Mouse (Mus musculus) liver, postnatal 0 days (tissue): ENCODE data around the gene Sh2d4b. TPM values are rescaled to one million over a fixed set of nuclear protein-coding genes. Genes with fewer than 3 reads are reported as not detected.

Source experiments
- ATAC-seq: fragments of 200-750 bp; cut with Nextera tagmentation; 2 replicates; pipeline ENCODE4 v1.8.0; 2017; ENCODE audit warnings: mild to moderate bottlenecking, moderate library complexity
- DNase-seq: peaks from one replicate; pipeline ENCODE4 v3.0.0-alpha.2; 2016
- H3K27ac ChIP-seq: fragments of 300-500 bp; sonication (generic); 2 replicates; pipeline ENCODE4 v1.5.1; 2014; ENCODE audit warnings: antibody characterized with exemption, moderate library complexity, mild to moderate bottlenecking, low read depth
- H3K27me3 ChIP-seq: fragments of 300-500 bp; sonication (generic); 2 replicates; pipeline ENCODE4 v1.6.1; 2014; ENCODE audit warnings: low read length, control low read depth, mixed read lengths; ENCODE audit not compliant: insufficient read depth
- H3K36me3 ChIP-seq: fragments of 300-500 bp; sonication (generic); replicated peaks from 2 replicates; pipeline ENCODE4 v1.6.1; 2014; ENCODE audit warnings: mild to moderate bottlenecking, control low read depth, low read length, moderate library complexity, mixed read lengths; ENCODE audit not compliant: insufficient read depth
- H3K4me1 ChIP-seq: fragments of 300-500 bp; sonication (generic); 2 replicates; pipeline ENCODE4 v1.6.1; 2014; ENCODE audit warnings: antibody characterized with exemption, mild to moderate bottlenecking, control low read depth; ENCODE audit not compliant: insufficient read depth
- H3K4me2 ChIP-seq: fragments of 300-500 bp; sonication (generic); 2 replicates; pipeline ENCODE4 v1.6.1; 2014; ENCODE audit warnings: low read depth, mild to moderate bottlenecking, low read length, moderate library complexity, mixed read lengths
- H3K4me3 ChIP-seq: fragments of 300-500 bp; sonication (generic); 2 replicates; pipeline ENCODE4 v1.5.1; 2014; ENCODE audit warnings: low read depth, low read length
- H3K9ac ChIP-seq: fragments of 300-500 bp; sonication (generic); replicated peaks from 2 replicates; pipeline ENCODE4 v1.6.1; 2014; ENCODE audit warnings: mild to moderate bottlenecking, moderate library complexity
- H3K9me3 ChIP-seq: fragments of 300-500 bp; sonication (generic); 2 replicates; pipeline ENCODE4 v1.6.1; 2016; ENCODE audit warnings: mild to moderate bottlenecking, control low read depth, low read length, mixed read lengths
- CTCF ChIP-seq: sonication (generic); IDR thresholded peaks from 2 replicates; pipeline ENCODE4 v1.5.1; 2016; ENCODE audit warnings: antibody characterized with exemption, low read depth
- EP300 ChIP-seq: IDR thresholded peaks from 2 replicates; pipeline ENCODE4 v1.6.1; 2016; ENCODE audit warnings: antibody characterized with exemption, low read depth, mild to moderate bottlenecking
- WGBS: fragments of 180-500 bp; shearing (Covaris S2); extraction: QIAGEN DNeasy Blood & Tissue Kit; methylation state at CpG from one replicate; pipeline ENCODE4 v1.1.7; 2014; ENCODE audit not compliant: insufficient replicate concordance; 5-methylcytosine and 5-hydroxymethylcytosine counted together
- polyA plus RNA-seq: library from polyadenylated mRNA; unstranded; fragments of >200 nt; fragmentation: Nextera tagmentation; extraction: Ambion mirVana; gene quantifications from 2 replicates; pipeline ENCODE4 v1.2.1, GENCODE M21; 2015

Gene Sh2d4b
- polyA plus RNA-seq, 1 experiment from 2014 or later = 0.13 TPM

- no peak for TF ChIP-seq CTCF
- TF ChIP-seq EP300 = no peak
- Histone ChIP-seq H3K27ac (peak overlapping the region; percentile 52; the same call in 1 of the 2 replicates), H3K4me3 (no peak overlapping the region), H3K9me3 (no peaks in the 10 kb centered on the region), H3K9ac (no peak overlapping the region), H3K4me2 (peak overlapping the region; percentile 53), H3K27me3 (no peaks in the 10 kb centered on the region), H3K4me1 (peaks cover 4% of the 10 kb centered on the region; the same call in 1 of the 2 replicates), H3K36me3 (peaks cover 17% of the 10 kb centered on the region)
- DNase-seq (no peak), ATAC-seq (peak; percentile 24)
- WGBS = 57% methylated on average over 12 of the region's 12 CpGs
These were observed 9.4 kb upstream of the Sh2d4b start for GRCm38 (mm10) chr14:40902307-40903055.

GRCm38 (mm10) chr14:40900267-40900666 lies 7.2 kb upstream of the Sh2d4b start:
- Histone ChIP-seq H3K4me2 (no peak overlapping the region), H3K4me3 (no peak overlapping the region), H3K9me3 (no peaks in the 10 kb centered on the region), H3K27ac (no peak overlapping the region), H3K9ac (no peak overlapping the region), H3K36me3 (0 out of 2 replicates have a peak, but pooled peaks cover under 1% of the 10 kb centered on the region), H3K27me3 (no peaks in the 10 kb centered on the region), H3K4me1 (peaks cover 7% of the 10 kb centered on the region; the same call in 1 of the 2 replicates)
- WGBS = 74% methylated on average over 2 of the region's 2 CpGs
- ATAC-seq (no peak), DNase-seq (no peak)
- TF ChIP-seq EP300 = no peak
- no peak for TF ChIP-seq CTCF

GRCm38 (mm10) chr14:40897916-40898315 lies 4.8 kb upstream of the Sh2d4b start:
- no peaks in the 10 kb centered on the region for H3K36me3 ChIP-seq
- H3K9me3 ChIP-seq = no peaks in the 10 kb centered on the region
- ATAC-seq (no peak), DNase-seq (no peak)
- no peak overlapping the region for H3K27ac ChIP-seq
- WGBS = 52% methylated on average over 3 of the region's 3 CpGs
- H3K4me2 ChIP-seq = no peak overlapping the region
- no peak overlapping the region for H3K4me3 ChIP-seq
- H3K9ac ChIP-seq = no peak overlapping the region
- TF ChIP-seq EP300 (no peak), CTCF (no peak)
- H3K27me3 ChIP-seq = no peaks in the 10 kb centered on the region
- peaks cover 6% of the 10 kb centered on the region; the same call in 1 of the 2 replicates for H3K4me1 ChIP-seq

- ATAC-seq (no peak), DNase-seq (no peak)
- Histone ChIP-seq H3K27ac (no peak overlapping the region), H3K4me1 (0 out of 2 replicates have a peak, but pooled peaks cover 3% of the 10 kb centered on the region), H3K9me3 (no peaks in the 10 kb centered on the region), H3K36me3 (no peaks in the 10 kb centered on the region), H3K27me3 (no peaks in the 10 kb centered on the region), H3K4me3 (no peak overlapping the region), H3K9ac (no peak overlapping the region), H3K4me2 (no peak overlapping the region)
- WGBS = 66% methylated on average over 8 of the region's 8 CpGs
- TF ChIP-seq CTCF (no peak), EP300 (no peak)
These were observed 2.6 kb upstream of the Sh2d4b start for GRCm38 (mm10) chr14:40895681-40896080.

GRCm38 (mm10) chr14:40894576-40895247 lies 1.6 kb upstream of the Sh2d4b start:
- H3K4me1 ChIP-seq = 0 out of 2 replicates have a peak, but pooled peaks cover 3% of the 10 kb centered on the region
- no peak overlapping the region for H3K4me3 ChIP-seq
- H3K9ac ChIP-seq = no peak overlapping the region
- TF ChIP-seq EP300 (no peak), CTCF (peak; percentile 91)
- H3K27me3 ChIP-seq = no peaks in the 10 kb centered on the region
- ATAC-seq (peak; percentile 79), DNase-seq (peak; percentile 85)
- WGBS = 13% methylated on average over 23 of the region's 23 CpGs
- no peaks in the 10 kb centered on the region for H3K36me3 ChIP-seq
- H3K4me2 ChIP-seq = no peak overlapping the region
- H3K9me3 ChIP-seq = no peaks in the 10 kb centered on the region
- H3K27ac ChIP-seq = no peak overlapping the region

GRCm38 (mm10) chr14:40893884-40894283 lies 818 bp upstream of the Sh2d4b start:
- ATAC-seq = no peak
- 77% methylated on average over 8 of the region's 8 CpGs for WGBS
- no peak for DNase-seq
- Histone ChIP-seq H3K4me2 (no peak overlapping the region), H3K4me3 (no peak overlapping the region), H3K27me3 (no peaks in the 10 kb centered on the region), H3K9ac (no peak overlapping the region), H3K9me3 (no peaks in the 10 kb centered on the region), H3K4me1 (0 out of 2 replicates have a peak, but pooled peaks cover 3% of the 10 kb centered on the region), H3K36me3 (no peaks in the 10 kb centered on the region), H3K27ac (no peak overlapping the region)
- no peak for TF ChIP-seq CTCF
- TF ChIP-seq EP300 = no peak
